Mouse (Mus musculus): ENCODE results near the gene Zfp553. TPM values are rescaled to one million over a fixed set of nuclear protein-coding genes. Genes with fewer than 3 reads are reported as not detected.

Gene Zfp553
- polyA plus RNA-seq, 1 experiment, result 6.8 TPM

DNA sequence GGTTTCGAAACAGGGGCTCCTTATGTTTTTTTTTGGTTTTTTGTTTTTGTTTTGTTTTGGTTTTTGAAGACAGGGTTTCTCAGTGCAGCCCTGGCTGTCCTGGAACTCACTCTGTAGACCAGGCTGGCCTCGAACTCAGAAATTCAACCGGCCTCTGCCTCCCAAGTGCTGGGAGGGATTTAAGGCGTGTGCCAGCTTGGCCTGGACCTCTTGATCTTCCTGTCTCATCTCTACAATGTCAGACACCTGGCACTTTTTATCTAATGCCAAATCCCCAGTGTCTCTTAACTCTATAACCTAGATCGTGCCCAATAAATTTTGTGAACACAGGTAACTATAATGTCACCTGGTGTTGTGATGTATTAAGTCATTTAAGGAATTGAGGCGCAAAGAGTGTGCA lies 20.5 kb downstream of the Zfp553 start:
- no peak overlapping the region for H3K27ac ChIP-seq (ENCODE audit: insufficient read depth, low read depth, low read length)
- no peak for TF ChIP-seq CTCF (IDR thresholded peaks at IDR 0.05; ENCODE audit: low read depth, low read length)
- no peak for TF ChIP-seq POLR2A (IDR thresholded peaks at IDR 0.05; ENCODE audit: borderline replicate concordance, low read depth, low read length)
- peaks cover 12% of the 10 kb centered on the region; the same call in 1 of the 2 replicates for H3K4me1 ChIP-seq (ENCODE audit: control insufficient read depth, insufficient read depth, low read length)
- peak overlapping the region; percentile 68 for H3K4me3 ChIP-seq (ENCODE audit: insufficient read depth, low read length)

DNA sequence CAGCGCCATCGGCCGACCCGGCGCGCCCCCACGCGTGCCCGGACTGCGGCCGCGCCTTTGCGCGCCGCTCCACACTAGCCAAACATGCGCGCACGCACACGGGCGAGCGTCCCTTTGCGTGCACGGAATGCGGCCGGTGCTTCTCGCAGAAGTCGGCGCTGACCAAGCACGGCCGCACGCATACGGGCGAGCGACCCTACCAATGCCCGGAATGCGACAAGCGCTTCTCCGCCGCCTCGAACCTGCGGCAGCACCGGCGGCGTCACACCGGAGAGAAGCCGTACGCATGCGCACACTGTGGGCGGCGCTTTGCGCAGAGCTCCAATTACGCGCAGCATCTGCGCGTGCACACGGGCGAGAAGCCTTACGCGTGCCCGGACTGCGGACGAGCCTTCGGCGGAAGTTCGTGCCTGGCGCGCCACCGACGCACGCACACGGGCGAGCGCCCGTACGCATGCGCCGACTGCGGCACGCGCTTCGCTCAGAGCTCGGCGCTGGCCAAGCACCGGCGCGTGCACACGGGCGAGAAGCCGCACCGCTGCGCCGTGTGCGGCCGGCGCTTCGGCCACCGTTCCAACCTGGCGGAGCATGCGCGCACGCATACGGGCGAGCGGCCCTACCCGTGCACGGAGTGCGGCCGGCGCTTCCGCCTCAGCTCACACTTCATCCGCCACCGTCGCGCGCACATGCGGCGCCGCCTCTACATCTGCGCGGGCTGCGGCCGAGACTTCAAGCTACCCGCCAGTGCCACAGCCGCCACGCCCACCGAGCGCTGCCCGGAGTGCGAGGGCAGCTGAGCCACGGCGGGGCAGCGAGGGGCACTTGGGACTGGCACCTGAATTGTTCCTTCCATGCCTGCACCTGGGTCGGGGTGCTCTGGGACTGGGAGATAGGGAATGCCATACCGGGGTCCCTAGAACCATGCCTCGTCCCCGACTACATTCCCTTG lies 21.2 kb downstream of the Zfp553 start:
- H3K4me3 ChIP-seq (ENCODE audit: insufficient read depth, low read length), result peak overlapping the region; percentile 68
- peak overlapping the region; percentile 59 for H3K27ac ChIP-seq (ENCODE audit: insufficient read depth, low read depth, low read length)
- H3K4me1 ChIP-seq (ENCODE audit: control insufficient read depth, insufficient read depth, low read length), result peaks cover 16% of the 10 kb centered on the region; the same call in 1 of the 2 replicates
- TF ChIP-seq CTCF (IDR thresholded peaks at IDR 0.05; ENCODE audit: low read depth, low read length) (no peak), POLR2A (IDR thresholded peaks at IDR 0.05; ENCODE audit: borderline replicate concordance, low read depth, low read length) (no peak)

DNA sequence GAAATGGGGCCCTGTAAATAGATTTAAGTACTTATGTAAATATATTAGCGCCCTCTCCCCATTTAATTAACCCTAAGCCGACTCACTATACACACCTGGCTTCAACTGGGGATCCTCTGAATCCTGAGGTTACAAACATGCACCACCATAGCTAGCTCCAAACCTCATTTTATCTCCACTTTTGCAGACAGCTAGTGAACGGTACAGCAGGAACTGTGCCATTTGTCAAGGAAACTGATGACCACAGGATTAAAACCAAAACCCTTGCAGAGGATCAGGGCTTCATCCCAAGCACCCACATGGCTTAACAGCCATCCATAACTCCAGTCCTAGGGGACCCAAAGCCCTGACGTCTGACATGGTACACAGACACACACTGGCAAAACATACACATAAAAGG lies 22.1 kb downstream of the Zfp553 start:
- Histone ChIP-seq H3K4me3 (ENCODE audit: insufficient read depth, low read length) (peak overlapping the region; percentile 62), H3K27ac (ENCODE audit: insufficient read depth, low read depth, low read length) (peak overlapping the region; percentile 59; the same call in 1 of the 2 replicates), H3K4me1 (ENCODE audit: control insufficient read depth, insufficient read depth, low read length) (peaks cover 19% of the 10 kb centered on the region; the same call in 1 of the 2 replicates)
- TF ChIP-seq POLR2A (IDR thresholded peaks at IDR 0.05; ENCODE audit: borderline replicate concordance, low read depth, low read length), result no peak
- no peak for TF ChIP-seq CTCF (IDR thresholded peaks at IDR 0.05; ENCODE audit: low read depth, low read length)

DNA sequence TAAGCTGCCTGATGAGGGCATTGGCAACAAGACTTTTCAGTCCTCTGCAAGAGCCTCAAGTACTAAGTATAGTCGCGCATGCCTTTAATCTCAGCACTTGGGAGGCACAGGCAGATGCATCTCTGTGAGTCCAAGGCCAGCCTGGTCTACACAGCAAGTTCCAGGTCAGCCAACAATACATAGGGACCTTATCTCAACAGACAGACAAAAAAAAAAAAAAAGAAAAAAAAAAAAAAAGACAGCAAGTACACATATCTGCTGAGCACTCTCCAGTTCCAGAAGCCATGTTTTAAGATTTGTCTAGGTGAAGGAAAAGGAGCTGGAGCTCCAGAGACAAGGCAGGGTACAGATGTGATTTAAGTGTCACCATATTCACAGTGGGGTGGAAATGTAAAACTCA lies 23.1 kb downstream of the Zfp553 start:
- Histone ChIP-seq H3K4me1 (ENCODE audit: control insufficient read depth, insufficient read depth, low read length) (peaks cover 20% of the 10 kb centered on the region), H3K4me3 (ENCODE audit: insufficient read depth, low read length) (no peak overlapping the region), H3K27ac (ENCODE audit: insufficient read depth, low read depth, low read length) (no peak overlapping the region)
- TF ChIP-seq CTCF (IDR thresholded peaks at IDR 0.05; ENCODE audit: low read depth, low read length) (no peak), POLR2A (IDR thresholded peaks at IDR 0.05; ENCODE audit: borderline replicate concordance, low read depth, low read length) (no peak)

DNA sequence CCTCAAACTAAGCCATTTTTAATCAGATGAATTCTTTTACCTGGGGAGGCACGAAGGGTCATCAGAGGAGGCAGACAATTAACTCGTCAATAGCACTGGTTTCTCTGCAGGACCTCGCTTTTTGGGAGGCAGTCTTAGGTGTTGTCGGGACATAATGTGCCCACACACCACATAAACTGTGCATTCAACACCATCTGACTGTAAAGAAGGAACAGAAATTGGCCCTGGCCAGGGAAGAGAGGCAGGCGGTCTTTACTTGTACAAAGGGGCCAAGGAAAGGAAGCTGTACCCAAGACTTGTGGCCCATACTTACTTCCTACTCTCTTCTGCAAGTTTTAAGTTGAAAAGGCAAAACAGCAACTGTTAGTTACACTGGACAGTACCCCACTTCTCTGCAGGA lies 23.7 kb downstream of the Zfp553 start:
- peak overlapping the region; percentile 2; the same call in 1 of the 2 replicates for H3K27ac ChIP-seq (ENCODE audit: insufficient read depth, low read depth, low read length)
- no peak overlapping the region for H3K4me3 ChIP-seq (ENCODE audit: insufficient read depth, low read length)
- no peak for TF ChIP-seq POLR2A (IDR thresholded peaks at IDR 0.05; ENCODE audit: borderline replicate concordance, low read depth, low read length)
- no peak for TF ChIP-seq CTCF (IDR thresholded peaks at IDR 0.05; ENCODE audit: low read depth, low read length)
- peaks cover 24% of the 10 kb centered on the region for H3K4me1 ChIP-seq (ENCODE audit: control insufficient read depth, insufficient read depth, low read length)

DNA sequence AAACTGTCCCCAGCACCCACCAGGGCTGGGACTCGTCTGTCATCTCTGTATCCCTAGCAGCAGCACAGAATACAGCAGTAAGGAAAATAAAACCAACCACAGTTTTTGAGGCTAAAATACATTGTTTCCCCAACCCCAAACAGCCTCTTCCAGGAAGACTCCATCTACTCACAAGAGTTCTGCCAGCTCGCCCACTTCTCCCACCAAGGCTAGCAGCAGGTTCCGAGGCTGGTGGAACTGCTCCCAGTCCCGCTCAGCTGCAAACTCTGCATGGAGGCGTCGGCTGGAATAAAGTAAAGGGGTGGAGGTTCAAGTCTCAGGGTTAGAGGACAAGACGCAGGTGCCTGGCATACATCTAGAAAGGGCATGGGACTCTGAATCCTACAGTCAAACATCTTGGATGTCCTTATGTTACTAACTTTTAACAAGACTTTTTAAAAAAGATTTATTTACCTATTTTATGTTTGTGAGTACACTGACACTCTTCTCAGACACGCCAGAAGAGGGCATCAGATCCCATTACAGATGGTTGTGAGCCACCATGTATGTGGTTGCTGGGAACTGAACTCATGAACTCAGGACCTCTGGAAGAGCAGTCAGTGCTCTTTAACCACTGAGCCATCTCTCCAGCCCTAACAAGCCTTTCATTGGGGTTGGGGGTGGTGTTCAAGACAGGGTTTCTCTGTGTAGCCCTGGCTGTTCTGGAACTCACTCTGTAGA lies 26.5 kb downstream of the Zfp553 start:
- H3K4me3 ChIP-seq (ENCODE audit: insufficient read depth, low read length), result peak overlapping the region; percentile 93
- H3K27ac ChIP-seq (ENCODE audit: insufficient read depth, low read depth, low read length), result no peak overlapping the region
- H3K4me1 ChIP-seq (ENCODE audit: control insufficient read depth, insufficient read depth, low read length), result peaks cover 21% of the 10 kb centered on the region
- no peak for TF ChIP-seq POLR2A (IDR thresholded peaks at IDR 0.05; ENCODE audit: borderline replicate concordance, low read depth, low read length)
- TF ChIP-seq CTCF (IDR thresholded peaks at IDR 0.05; ENCODE audit: low read depth, low read length), result peak; percentile 12; the same call in 1 of the 2 replicates

DNA sequence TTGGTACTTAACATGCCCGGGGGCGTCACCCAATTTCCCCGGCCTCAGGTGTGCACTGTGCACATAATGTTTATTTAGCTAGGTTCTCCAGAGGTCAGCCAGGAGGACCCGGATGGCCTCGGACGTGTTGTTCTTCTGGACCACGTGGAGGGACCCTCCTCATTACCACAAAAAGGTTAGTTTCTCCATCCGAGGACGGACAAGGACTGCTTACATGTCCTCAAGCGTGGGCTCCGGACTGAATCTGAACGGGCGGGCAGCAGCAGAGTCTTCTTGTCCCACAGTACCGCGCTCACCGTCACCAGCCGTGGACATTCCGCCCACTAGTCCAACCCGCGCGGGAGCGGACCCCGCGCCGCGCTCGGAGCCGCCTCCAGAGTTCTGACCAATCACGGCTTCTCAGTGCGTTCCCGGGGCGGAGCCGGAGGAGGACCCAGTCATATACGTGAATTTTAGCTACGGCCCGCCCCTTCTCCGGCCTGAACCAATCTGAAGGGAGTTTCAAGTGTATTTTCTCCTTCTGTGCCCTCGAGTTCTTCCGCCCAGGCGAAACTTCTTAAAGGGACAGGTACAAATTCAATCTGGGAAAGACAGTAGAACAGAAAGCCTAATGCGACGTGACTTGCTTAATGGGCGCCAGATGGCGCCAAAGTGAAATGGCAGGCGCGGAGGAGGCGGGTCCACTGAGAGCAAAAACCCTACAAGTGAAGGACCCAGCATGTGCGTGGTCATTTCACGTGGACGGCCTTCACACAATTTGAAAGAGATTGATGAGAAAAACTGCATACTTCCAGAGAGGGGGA lies 27.6 kb downstream of the Zfp553 start, which contains the start of gene Dctpp1:
Gene Dctpp1 (minus strand): TSS at position 401 of the 803 bp plus-strand sequence.
- H3K4me1 ChIP-seq (ENCODE audit: control insufficient read depth, insufficient read depth, low read length), result peaks cover 16% of the 10 kb centered on the region
- H3K4me3 ChIP-seq (ENCODE audit: insufficient read depth, low read length), result peak within 1 kb of the TSS; percentile 93
- no peak within 1 kb of the TSS for H3K27ac ChIP-seq (ENCODE audit: insufficient read depth, low read depth, low read length)
- TF ChIP-seq CTCF (IDR thresholded peaks at IDR 0.05; ENCODE audit: low read depth, low read length) (peak; percentile 71), POLR2A (IDR thresholded peaks at IDR 0.05; ENCODE audit: borderline replicate concordance, low read depth, low read length) (peak; percentile 65; the same call in 1 of the 2 replicates)

DNA sequence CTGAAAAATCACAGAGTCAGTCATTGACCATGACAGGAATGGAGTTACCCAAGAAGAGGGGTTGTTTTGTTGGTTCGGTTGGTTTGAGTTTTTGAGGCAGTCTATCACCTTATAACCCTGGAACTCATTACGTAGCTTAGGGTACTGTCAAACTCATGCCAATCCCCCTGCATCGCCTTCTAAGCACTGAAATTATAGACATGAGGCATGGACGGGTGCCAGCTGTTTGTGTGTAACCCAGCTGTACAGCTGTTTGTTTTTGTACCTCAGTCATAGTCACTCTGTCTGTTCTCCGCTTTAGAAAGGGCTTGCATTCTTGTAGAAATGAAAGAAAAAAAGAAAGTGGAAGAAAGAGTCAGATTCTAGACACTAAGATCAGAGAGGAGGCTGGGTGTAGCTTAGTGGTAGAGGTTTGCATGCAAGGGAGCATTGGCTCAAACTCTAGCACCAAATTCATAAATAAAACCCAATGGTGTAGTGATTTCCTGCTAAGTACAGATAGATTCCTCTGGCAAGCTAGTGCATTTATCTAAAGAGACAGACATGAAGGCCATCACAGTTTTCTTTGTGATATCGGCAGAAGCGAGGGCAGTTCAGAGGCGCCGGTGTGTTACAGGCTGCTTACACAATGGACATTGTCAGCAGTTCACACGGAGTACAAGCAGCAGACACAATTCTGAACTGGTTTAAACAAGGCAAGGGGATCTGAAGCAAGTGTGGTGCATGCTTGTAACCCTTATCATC lies 29.5 kb downstream of the Zfp553 start:
- Histone ChIP-seq H3K4me3 (ENCODE audit: insufficient read depth, low read length) (no peak overlapping the region), H3K27ac (ENCODE audit: insufficient read depth, low read depth, low read length) (no peak overlapping the region), H3K4me1 (ENCODE audit: control insufficient read depth, insufficient read depth, low read length) (peaks cover 14% of the 10 kb centered on the region)
- no peak for TF ChIP-seq POLR2A (IDR thresholded peaks at IDR 0.05; ENCODE audit: borderline replicate concordance, low read depth, low read length)
- no peak for TF ChIP-seq CTCF (IDR thresholded peaks at IDR 0.05; ENCODE audit: low read depth, low read length)

All from bone marrow macrophage, adult 2 months (primary cell).